Mouse (Mus musculus): ENCODE measurements at regions not wholly inside any gene's neighbourhood (a gene's known extent, or its start where the extent isn't known, plus 50 kb on each side); places are given as distances from the start of the nearest gene placed in this dataset.

DNA sequence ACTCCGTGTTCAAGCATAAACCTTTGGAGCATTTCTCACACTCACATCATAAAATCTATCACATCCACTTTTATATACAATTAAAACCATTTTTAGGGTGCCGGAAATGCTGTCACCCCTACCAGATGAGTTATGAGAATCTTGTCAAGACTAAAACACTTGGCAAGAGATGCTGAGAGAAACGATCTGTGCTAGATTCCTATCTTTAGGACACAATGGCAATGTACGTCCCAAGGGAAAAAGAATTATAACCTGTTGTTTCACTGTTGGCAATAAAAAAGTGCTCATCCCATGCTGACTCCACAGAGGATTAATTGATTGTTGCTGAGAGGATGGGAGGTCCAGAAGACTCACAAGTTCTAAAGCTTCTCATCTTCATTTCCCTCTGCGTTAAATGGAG is 389.7 kb upstream of the C030005K15Rik start:
- TF ChIP-seq CTCF (IDR thresholded peaks at IDR 0.05; ENCODE audit: low read depth) (no peak), EP300 (IDR thresholded peaks at IDR 0.05; ENCODE audit: low read depth) (no peak)

Data from heart, postnatal 0 days (tissue).